Mouse (Mus musculus) c-Kit-positive CD71-positive TER-119-negative erythroid progenitor cells, embryonic 14.5 days (primary cell): ENCODE results near the gene Dop1b.
"Not testable (repeated sequence)": the region's sequence is repeated elsewhere in the genome, so short reads cannot be mapped to it uniquely, and the experiment has no call there.

Source experiments
- DNase-seq: peaks from one replicate; pipeline ENCODE4 v3.0.0-alpha.2; 2013; ENCODE audit warnings: low read depth

The Dop1b gene

GRCm38 (mm10) chr16:93711411-93712188 is at the start of gene Dop1b:
TSS of gene Dop1b (plus strand) at chr16:93711904.
- DNase-seq = peak; percentile 96

DNA sequence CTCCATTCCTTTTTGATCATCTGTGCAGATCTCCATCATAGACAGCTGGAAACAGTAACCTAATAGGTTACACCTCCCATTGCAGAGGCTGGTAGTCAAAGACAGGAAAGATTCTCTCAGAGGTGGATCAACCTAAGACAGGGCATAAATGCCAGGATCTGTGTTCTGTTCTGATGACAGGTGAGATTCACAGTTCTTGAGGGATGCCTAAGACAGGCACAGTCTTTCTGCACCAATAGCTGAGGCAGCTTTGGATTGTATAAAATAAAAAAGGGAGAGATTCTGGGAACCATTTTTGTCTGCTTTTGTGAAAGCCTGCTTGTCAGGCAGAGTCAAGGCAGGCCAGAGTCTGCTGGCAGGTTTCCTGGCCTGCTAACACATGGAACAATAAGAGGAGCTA is 43.7 kb upstream of the Dop1b start:
- DNase-seq = no peak

DNA sequence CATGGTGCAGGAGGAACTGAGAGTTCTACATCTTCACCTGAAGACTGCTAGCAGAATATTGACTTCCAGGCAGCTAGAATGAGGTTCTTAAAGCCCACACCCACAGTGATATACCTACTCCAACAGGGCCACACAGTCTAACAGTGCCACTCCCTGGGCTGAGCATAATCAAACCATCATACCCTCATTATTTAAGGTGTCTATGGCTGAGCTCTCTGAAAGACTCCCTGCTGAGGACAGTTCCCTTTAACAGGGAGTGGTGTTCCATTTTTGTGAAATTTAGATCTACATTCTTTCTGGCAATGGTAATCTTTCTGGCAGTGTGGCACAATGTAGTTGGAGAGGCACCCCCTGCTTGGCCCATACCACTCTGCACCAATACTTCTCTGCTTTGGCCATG is 42.2 kb upstream of the Dop1b start:
- no peak for DNase-seq

DNA sequence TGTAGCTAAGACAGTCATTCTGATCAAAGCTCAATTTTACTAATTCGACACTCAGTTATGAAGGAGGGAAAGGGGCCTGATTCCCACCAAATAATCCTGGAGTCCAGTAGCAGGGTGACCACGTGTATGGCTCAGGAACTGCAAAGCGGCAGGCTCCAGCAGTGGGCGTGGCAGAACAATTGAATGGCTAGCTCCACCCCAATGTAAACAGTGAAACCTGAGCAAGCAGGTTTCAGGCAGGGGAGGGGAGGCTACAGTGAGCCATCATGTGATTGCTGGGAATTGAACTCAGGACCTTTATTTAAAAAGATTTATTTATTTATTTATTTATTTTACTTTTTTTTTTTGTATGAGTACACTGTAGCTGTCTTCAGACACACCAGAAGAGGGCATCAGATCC is 41.2 kb upstream of the Dop1b start:
- DNase-seq = not testable (repeated sequence)

DNA sequence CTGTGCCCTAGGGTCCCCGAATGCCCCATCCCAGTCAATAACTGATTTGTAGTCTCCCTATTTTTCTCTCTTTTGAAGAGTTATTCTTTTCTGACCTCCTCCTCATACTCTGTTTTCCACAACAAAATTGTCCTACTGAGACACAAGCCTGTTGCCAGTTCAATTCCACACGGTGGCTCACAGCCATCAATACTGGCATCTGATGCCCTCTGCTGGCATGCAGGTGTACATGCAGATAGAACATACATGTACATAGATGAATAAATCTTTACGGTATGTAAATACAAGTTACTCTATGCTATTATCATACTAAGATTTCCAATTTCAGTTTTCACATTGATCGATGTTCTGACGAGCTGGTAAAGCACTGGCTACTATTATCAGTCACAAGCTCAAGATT is 40.6 kb upstream of the Dop1b start:
- no peak for DNase-seq

DNA sequence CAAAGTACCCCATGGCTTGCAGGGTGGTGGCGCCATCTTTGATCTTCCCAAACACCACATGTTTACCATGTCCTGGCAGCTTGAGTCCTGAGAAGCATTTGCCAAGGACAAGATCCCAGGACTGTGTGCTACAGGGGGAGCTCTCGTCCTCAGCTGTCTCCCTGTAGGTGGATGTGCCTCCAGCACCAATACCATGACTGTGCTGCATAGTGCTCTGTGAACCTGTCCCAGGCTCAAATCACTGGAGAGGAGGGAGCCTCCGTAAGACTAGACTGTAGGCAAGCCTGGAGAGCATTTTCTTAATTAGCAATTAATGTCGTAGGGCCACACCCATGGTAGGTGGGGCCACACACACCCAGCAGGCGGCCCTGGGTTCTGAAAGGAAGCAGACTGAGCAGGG is 35.3 kb upstream of the Dop1b start:
- DNase-seq = no peak

DNA sequence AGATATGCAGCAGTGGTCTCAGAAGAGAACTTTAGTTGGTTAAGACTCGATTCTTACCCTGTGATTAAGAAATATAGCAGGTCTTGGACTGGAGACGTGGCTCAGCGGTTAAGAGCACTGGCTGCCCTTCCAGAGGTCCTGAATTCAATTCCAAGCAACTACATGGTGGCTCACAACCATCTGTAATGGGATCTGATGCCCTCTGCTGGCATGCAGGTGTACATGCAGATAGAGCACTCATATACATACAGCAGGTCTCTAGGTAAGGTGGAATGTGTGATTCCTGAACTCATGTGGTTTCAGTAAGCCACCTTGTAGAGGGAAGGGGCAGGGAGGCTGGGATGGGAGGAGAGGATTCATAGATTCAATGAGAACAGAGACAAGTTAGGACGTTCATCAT is 33.5 kb upstream of the Dop1b start:
- DNase-seq = no peak

DNA sequence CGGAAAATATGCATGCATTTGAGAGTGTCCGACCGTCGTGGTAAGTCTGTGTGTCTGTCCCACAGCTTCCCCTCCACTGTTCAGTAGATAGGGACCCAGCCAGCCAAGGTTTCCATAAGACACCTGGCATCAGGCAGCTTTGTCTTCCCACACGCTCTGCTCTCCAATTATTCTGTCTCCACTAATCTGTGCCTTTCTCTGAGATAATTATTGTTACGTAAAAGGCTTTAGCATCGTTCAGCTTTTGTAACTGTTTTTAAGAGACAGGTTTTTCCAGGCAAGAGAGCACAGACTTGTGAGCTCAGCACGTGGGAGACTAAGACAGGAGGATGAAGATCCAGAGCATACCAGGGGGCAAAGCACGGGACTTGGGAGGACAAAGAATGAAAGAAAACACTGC is 32.5 kb upstream of the Dop1b start:
- no peak for DNase-seq

GRCm38 (mm10) chr16:93682156-93682688 is 29.5 kb upstream of the Dop1b start:
- DNase-seq = no peak

GRCm38 (mm10) chr16:93682689-93683507 is 28.8 kb upstream of the Dop1b start, which contains the start of gene Cbr3:
TSS of gene Cbr3 (plus strand) at chr16:93683215.
- peak; percentile 17 for DNase-seq

DNA sequence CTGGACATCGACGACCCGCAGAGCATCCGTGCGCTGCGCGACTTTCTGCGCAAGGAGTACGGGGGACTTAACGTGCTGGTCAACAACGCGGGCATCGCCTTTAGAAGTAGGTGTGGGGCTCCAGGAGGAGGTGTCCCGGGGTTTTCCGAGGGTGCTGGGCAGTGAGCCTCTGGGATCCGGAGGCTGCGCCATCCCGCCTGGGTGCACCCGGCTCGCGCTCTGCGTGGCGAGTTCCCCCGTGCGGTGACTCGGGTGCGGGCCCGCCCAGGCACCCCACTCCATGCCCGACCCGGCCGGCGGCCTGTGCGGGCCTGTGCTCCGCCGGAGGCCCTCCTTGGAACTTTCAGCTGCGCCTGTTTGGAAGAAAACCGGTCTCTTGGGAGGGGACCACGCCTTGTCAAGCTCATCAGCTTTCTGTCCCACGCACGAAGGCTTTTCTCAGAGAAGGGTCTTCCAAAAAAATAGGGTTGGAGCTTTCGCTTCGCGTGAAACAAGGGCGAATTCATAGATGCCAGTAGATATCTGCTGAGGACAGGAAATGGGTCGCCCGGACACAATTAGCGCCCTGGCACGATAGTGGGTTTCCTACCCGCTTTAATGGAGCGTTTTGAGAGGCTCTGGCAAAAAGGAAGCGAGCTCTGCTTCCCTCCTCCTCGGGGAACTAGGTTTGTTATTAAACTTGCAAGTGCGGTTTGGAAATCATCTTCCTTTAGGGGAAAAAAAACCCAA is 28.0 kb upstream of the Dop1b start:
- DNase-seq = no peak

DNA sequence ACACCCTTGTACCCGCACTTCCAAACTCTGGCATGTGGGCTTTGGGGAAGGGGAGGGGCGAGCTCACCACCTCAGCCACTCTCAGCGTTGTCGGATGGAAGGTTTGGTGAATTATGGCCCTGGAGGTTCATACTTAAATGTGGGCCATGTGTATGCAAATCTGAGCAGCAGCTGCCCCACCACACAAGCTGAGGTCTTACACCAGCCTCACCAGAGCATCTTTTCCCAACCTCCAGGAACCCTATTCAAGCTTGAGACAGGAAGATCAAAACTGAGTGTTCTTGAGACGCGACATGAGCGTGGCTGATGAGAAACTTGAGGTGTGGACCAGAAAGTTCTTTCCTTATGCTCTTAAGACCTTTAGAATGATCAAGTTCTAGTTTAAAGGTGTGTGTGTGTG is 27.3 kb upstream of the Dop1b start:
- DNase-seq = no peak

DNA sequence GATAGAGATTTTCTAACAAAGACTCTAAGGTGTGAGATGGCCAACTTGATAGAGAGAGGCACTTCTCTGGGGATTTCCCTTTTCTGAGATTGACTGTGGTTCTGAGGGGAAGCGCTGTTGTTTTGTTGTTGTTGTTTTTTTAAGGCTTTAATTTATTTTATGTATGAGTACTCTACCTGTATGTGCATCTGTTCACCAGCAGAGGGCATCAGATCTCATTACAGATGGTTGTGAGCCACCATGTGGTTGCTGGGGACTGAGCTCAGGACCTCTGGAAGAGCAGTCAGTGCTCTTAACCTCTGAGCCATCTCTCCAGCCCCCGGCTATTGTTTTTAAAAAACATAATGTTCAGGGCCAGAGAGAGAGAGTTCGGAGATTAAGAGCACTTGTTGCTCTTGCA is 25.9 kb upstream of the Dop1b start:
- DNase-seq = not testable (repeated sequence)

DNA sequence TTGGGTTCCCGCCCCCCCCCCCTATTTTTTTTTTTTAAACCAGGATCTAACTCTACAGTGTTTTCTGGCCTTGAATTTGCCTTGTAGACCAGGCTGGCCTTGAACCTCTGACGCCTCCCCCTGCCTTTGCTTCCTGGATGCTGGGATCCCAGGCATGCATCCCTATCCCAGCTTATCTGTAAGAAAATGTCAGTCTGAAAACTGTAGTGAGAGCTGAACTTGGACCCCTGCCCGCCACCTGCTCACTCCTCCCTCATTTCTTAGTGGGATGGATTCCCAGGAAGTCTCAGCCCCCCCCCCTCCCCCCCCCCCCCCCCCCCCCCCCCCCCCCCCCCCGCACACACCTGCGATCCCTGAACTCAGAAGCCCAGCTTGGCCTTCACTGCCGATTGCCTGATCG is 25.3 kb upstream of the Dop1b start:
- DNase-seq = no peak

- DNase-seq = peak; percentile 39
These were observed 24.8 kb upstream of the Dop1b start for GRCm38 (mm10) chr16:93686945-93687344.

- DNase-seq = no peak
These were observed 20.4 kb upstream of the Dop1b start for GRCm38 (mm10) chr16:93691206-93691841.

DNA sequence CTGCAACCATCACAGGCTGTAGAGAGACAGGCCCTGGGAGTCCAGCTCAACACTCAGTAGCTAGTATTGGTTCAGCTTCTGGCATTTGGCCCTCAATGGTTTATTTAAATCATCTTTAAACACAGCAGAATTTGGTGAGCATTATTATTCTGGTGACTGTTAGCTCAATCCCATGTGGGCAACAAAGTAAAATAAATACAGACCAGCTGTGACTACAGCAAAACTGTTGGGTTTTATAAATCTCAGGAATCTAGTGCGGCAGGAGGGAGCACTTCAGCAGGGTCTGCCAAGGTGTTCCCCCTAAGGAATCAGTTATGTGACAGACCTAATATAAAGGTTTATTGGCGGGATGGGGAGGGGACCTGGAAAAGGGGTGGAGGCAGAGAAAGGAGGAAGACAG is 19.0 kb upstream of the Dop1b start:
- no peak for DNase-seq

- no peak for DNase-seq
These were observed 4.6 kb upstream of the Dop1b start for GRCm38 (mm10) chr16:93707116-93707515.

- no peak for DNase-seq
These were observed 2.5 kb upstream of the Dop1b start for GRCm38 (mm10) chr16:93709217-93709616.

DNA sequence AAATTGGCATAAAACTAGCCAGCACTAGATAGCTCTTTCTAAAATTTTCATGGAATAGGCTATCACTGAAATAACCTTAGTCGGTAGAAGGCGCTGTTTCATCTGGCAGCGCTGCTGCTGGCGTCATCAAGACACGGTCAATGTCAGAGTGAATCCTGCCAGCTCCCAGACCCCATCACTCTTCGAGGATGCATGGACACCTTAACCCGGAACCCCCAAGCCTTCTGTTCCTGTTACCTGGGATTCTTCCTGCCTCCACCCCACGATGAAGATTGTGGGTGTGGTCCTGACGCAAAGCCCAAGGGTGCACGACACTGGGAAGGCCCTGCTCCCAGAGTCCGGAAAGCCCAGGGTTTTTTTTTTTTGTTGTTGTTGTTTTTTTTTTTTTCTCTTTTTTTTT is 780 bp upstream of the Dop1b start:
- peak; percentile 81 for DNase-seq

DNA sequence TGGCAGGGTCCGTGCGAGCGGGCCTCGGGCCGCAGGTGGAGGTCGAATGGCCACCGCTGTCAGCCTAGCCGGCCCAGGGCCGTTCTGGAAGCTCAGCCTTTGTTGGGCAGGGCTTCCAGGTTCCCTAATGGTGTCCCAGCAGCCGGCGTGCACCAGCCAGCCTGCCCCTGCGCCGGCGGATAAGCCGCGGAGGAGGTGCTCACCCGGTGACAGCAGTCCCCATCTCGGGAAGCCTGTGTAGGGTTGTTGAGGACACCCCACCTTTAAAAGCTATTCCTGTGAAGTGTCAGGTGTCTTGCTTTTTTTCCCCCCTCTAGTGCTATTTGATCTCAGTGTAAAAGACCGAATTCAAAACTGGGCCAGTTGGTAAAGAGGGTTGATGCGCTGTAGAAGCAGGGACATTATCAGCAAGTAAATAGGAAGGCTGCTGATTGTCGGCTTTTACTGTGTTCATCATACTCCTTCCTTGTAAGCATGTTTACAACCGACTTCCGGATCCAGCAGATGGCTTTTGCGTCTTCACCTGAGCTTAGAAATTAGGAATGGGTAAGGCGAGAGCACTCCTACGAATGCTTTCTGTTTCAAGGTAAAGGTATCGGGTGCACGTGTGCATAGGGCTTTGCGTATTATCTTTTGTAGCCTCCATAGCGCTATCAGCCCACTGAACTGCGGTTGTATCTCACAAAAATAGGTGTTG is 633 bp downstream of the Dop1b start:
- DNase-seq = peak; percentile 33
